Mouse (Mus musculus): ENCODE measurements around the gene Pi4ka. TPM values are rescaled to one million over a fixed set of nuclear protein-coding genes. Genes with fewer than 3 reads are reported as not detected.

The Pi4ka gene
- polyA plus RNA-seq, 1 experiment from 2014 or later, result 29.7 TPM

- Histone ChIP-seq H3K36me3 (ENCODE audit: control insufficient read depth, insufficient read depth, low read length) (peaks cover 27% of the 10 kb centered on the region), H3K4me3 (ENCODE audit: low read depth, low read length) (no peak overlapping the region), H3K4me2 (no peak overlapping the region), H3K27ac (ENCODE audit: low read depth, low read length) (no peak overlapping the region), H3K27me3 (replicated peaks; ENCODE audit: control insufficient read depth, insufficient read depth, low read length) (no peaks in the 10 kb centered on the region), H3K9me3 (ENCODE audit: control insufficient read depth, low read length) (no peaks in the 10 kb centered on the region), H3K9ac (ENCODE audit: low read depth, low read length) (no peak overlapping the region), H3K4me1 (replicated peaks; ENCODE audit: control insufficient read depth, insufficient read depth, low read length) (peaks cover 38% of the 10 kb centered on the region)
- no peak for ATAC-seq (replicated peaks; ENCODE audit: low FRiP score)
- no peak for DNase-seq (ENCODE audit: low spot score)
- WGBS, result 69% methylated on average over 2 of the region's 2 CpGs
These were observed 150.8 kb downstream of the Pi4ka start for GRCm38 (mm10) chr16:17255270-17255669.

GRCm38 (mm10) chr16:17254005-17254597 is 152.0 kb downstream of the Pi4ka start:
- Histone ChIP-seq H3K4me1 (replicated peaks; ENCODE audit: control insufficient read depth, insufficient read depth, low read length) (peaks cover 49% of the 10 kb centered on the region), H3K36me3 (ENCODE audit: control insufficient read depth, insufficient read depth, low read length) (peaks cover 22% of the 10 kb centered on the region), H3K9me3 (ENCODE audit: control insufficient read depth, low read length) (no peaks in the 10 kb centered on the region), H3K27ac (ENCODE audit: low read depth, low read length) (peak overlapping the region; percentile 2; the same call in 1 of the 2 replicates), H3K9ac (ENCODE audit: low read depth, low read length) (0 out of 2 replicates have a peak overlapping the region, but pooled peaks have one; percentile 8), H3K4me2 (peak overlapping the region; percentile 55), H3K4me3 (ENCODE audit: low read depth, low read length) (no peak overlapping the region), H3K27me3 (replicated peaks; ENCODE audit: control insufficient read depth, insufficient read depth, low read length) (no peaks in the 10 kb centered on the region)
- DNase-seq (ENCODE audit: low spot score) (no peak), ATAC-seq (replicated peaks; ENCODE audit: low FRiP score) (no peak)
- 53% methylated on average over 4 of the region's 4 CpGs for WGBS

- Histone ChIP-seq H3K27ac (ENCODE audit: low read depth, low read length) (peak overlapping the region; percentile 71), H3K4me2 (peak overlapping the region; percentile 55), H3K4me1 (replicated peaks; ENCODE audit: control insufficient read depth, insufficient read depth, low read length) (peaks cover 56% of the 10 kb centered on the region), H3K9ac (ENCODE audit: low read depth, low read length) (peak overlapping the region; percentile 60), H3K36me3 (ENCODE audit: control insufficient read depth, insufficient read depth, low read length) (peaks cover 10% of the 10 kb centered on the region), H3K27me3 (replicated peaks; ENCODE audit: control insufficient read depth, insufficient read depth, low read length) (no peaks in the 10 kb centered on the region), H3K9me3 (ENCODE audit: control insufficient read depth, low read length) (no peaks in the 10 kb centered on the region), H3K4me3 (ENCODE audit: low read depth, low read length) (no peak overlapping the region)
- no peak for DNase-seq (ENCODE audit: low spot score)
- 0 out of 2 replicates have a peak, but pooled peaks have one; percentile 45 for ATAC-seq (replicated peaks; ENCODE audit: low FRiP score)
- 46% methylated on average over 7 of the region's 7 CpGs for WGBS
These were observed 153.3 kb downstream of the Pi4ka start for GRCm38 (mm10) chr16:17252841-17253240.

- Histone ChIP-seq H3K4me3 (ENCODE audit: low read depth, low read length) (no peak overlapping the region), H3K27ac (ENCODE audit: low read depth, low read length) (peak overlapping the region; percentile 71), H3K36me3 (ENCODE audit: control insufficient read depth, insufficient read depth, low read length) (peaks cover 4% of the 10 kb centered on the region), H3K9me3 (ENCODE audit: control insufficient read depth, low read length) (no peaks in the 10 kb centered on the region), H3K27me3 (replicated peaks; ENCODE audit: control insufficient read depth, insufficient read depth, low read length) (no peaks in the 10 kb centered on the region), H3K4me1 (replicated peaks; ENCODE audit: control insufficient read depth, insufficient read depth, low read length) (peaks cover 58% of the 10 kb centered on the region), H3K4me2 (peak overlapping the region; percentile 55), H3K9ac (ENCODE audit: low read depth, low read length) (peak overlapping the region; percentile 60)
- WGBS, result 46% methylated on average over 3 of the region's 3 CpGs
- DNase-seq (ENCODE audit: low spot score) (no peak), ATAC-seq (replicated peaks; ENCODE audit: low FRiP score) (peak; percentile 94)
These were observed 153.9 kb downstream of the Pi4ka start for GRCm38 (mm10) chr16:17252086-17252726.

GRCm38 (mm10) chr16:17251539-17251938 is 154.6 kb downstream of the Pi4ka start:
- Histone ChIP-seq H3K36me3 (ENCODE audit: control insufficient read depth, insufficient read depth, low read length) (no peaks in the 10 kb centered on the region), H3K27me3 (replicated peaks; ENCODE audit: control insufficient read depth, insufficient read depth, low read length) (no peaks in the 10 kb centered on the region), H3K9me3 (ENCODE audit: control insufficient read depth, low read length) (no peaks in the 10 kb centered on the region), H3K4me3 (ENCODE audit: low read depth, low read length) (no peak overlapping the region), H3K27ac (ENCODE audit: low read depth, low read length) (peak overlapping the region; percentile 71), H3K4me2 (peak overlapping the region; percentile 55), H3K9ac (ENCODE audit: low read depth, low read length) (peak overlapping the region; percentile 60), H3K4me1 (replicated peaks; ENCODE audit: control insufficient read depth, insufficient read depth, low read length) (peaks cover 56% of the 10 kb centered on the region)
- WGBS, result 69% methylated on average over 3 of the region's 3 CpGs
- DNase-seq (ENCODE audit: low spot score), result no peak
- no peak for ATAC-seq (replicated peaks; ENCODE audit: low FRiP score)

GRCm38 (mm10) chr16:17249135-17249534 is 157.0 kb downstream of the Pi4ka start:
- H3K4me2 ChIP-seq, result peak overlapping the region; percentile 52
- WGBS, result 21% methylated on average over 6 of the region's 6 CpGs
- H3K4me1 ChIP-seq (replicated peaks; ENCODE audit: control insufficient read depth, insufficient read depth, low read length), result peaks cover 54% of the 10 kb centered on the region
- H3K9me3 ChIP-seq (ENCODE audit: control insufficient read depth, low read length), result no peaks in the 10 kb centered on the region
- H3K36me3 ChIP-seq (ENCODE audit: control insufficient read depth, insufficient read depth, low read length), result no peaks in the 10 kb centered on the region
- DNase-seq (ENCODE audit: low spot score) (no peak), ATAC-seq (replicated peaks; ENCODE audit: low FRiP score) (peak; percentile 66)
- H3K27ac ChIP-seq (ENCODE audit: low read depth, low read length), result peak overlapping the region; percentile 1
- no peak overlapping the region for H3K9ac ChIP-seq (ENCODE audit: low read depth, low read length)
- no peaks in the 10 kb centered on the region for H3K27me3 ChIP-seq (replicated peaks; ENCODE audit: control insufficient read depth, insufficient read depth, low read length)
- H3K4me3 ChIP-seq (ENCODE audit: low read depth, low read length), result no peak overlapping the region

- H3K4me2 ChIP-seq, result no peak overlapping the region
- H3K27me3 ChIP-seq (replicated peaks; ENCODE audit: control insufficient read depth, insufficient read depth, low read length), result no peaks in the 10 kb centered on the region
- no peaks in the 10 kb centered on the region for H3K36me3 ChIP-seq (ENCODE audit: control insufficient read depth, insufficient read depth, low read length)
- no peaks in the 10 kb centered on the region for H3K9me3 ChIP-seq (ENCODE audit: control insufficient read depth, low read length)
- H3K4me3 ChIP-seq (ENCODE audit: low read depth, low read length), result no peak overlapping the region
- WGBS, result 77% methylated on average over 4 of the region's 4 CpGs
- ATAC-seq (replicated peaks; ENCODE audit: low FRiP score) (no peak), DNase-seq (ENCODE audit: low spot score) (no peak)
- H3K9ac ChIP-seq (ENCODE audit: low read depth, low read length), result no peak overlapping the region
- H3K27ac ChIP-seq (ENCODE audit: low read depth, low read length), result no peak overlapping the region
- peaks cover 49% of the 10 kb centered on the region for H3K4me1 ChIP-seq (replicated peaks; ENCODE audit: control insufficient read depth, insufficient read depth, low read length)
These were observed 158.4 kb downstream of the Pi4ka start for GRCm38 (mm10) chr16:17247727-17248126.

GRCm38 (mm10) chr16:17244996-17245395 is 161.1 kb downstream of the Pi4ka start:
- Histone ChIP-seq H3K9ac (ENCODE audit: low read depth, low read length) (no peak overlapping the region), H3K27ac (ENCODE audit: low read depth, low read length) (no peak overlapping the region), H3K27me3 (replicated peaks; ENCODE audit: control insufficient read depth, insufficient read depth, low read length) (no peaks in the 10 kb centered on the region), H3K36me3 (ENCODE audit: control insufficient read depth, insufficient read depth, low read length) (no peaks in the 10 kb centered on the region), H3K4me1 (replicated peaks; ENCODE audit: control insufficient read depth, insufficient read depth, low read length) (peaks cover 34% of the 10 kb centered on the region), H3K9me3 (ENCODE audit: control insufficient read depth, low read length) (no peaks in the 10 kb centered on the region), H3K4me2 (no peak overlapping the region), H3K4me3 (ENCODE audit: low read depth, low read length) (no peak overlapping the region)
- 78% methylated on average over 1 of the region's 1 CpGs for WGBS
- DNase-seq (ENCODE audit: low spot score) (no peak), ATAC-seq (replicated peaks; ENCODE audit: low FRiP score) (no peak)

GRCm38 (mm10) chr16:17243731-17244130 is 162.4 kb downstream of the Pi4ka start:
- ATAC-seq (replicated peaks; ENCODE audit: low FRiP score), result peak; percentile 60
- WGBS, result 34% methylated on average over 1 of the region's 1 CpGs
- peak overlapping the region; percentile 71 for H3K27ac ChIP-seq (ENCODE audit: low read depth, low read length)

More at GRCm38 (mm10) chr16:17243731-17244130, 162.4 kb downstream of the Pi4ka start:
- peaks cover 35% of the 10 kb centered on the region for H3K4me1 ChIP-seq (replicated peaks; ENCODE audit: control insufficient read depth, insufficient read depth, low read length)
- no peak overlapping the region for H3K4me3 ChIP-seq (ENCODE audit: low read depth, low read length)
- H3K4me2 ChIP-seq, result no peak overlapping the region
- no peaks in the 10 kb centered on the region for H3K36me3 ChIP-seq (ENCODE audit: control insufficient read depth, insufficient read depth, low read length)
- no peak for DNase-seq (ENCODE audit: low spot score)
- H3K27me3 ChIP-seq (replicated peaks; ENCODE audit: control insufficient read depth, insufficient read depth, low read length), result no peaks in the 10 kb centered on the region
- no peak overlapping the region for H3K9ac ChIP-seq (ENCODE audit: low read depth, low read length)
- H3K9me3 ChIP-seq (ENCODE audit: control insufficient read depth, low read length), result no peaks in the 10 kb centered on the region

All from liver, embryonic 11.5 days (tissue).